Comparison of ENCODE assay signal across 26 mouse cellular contexts in the genomic region with DNA sequence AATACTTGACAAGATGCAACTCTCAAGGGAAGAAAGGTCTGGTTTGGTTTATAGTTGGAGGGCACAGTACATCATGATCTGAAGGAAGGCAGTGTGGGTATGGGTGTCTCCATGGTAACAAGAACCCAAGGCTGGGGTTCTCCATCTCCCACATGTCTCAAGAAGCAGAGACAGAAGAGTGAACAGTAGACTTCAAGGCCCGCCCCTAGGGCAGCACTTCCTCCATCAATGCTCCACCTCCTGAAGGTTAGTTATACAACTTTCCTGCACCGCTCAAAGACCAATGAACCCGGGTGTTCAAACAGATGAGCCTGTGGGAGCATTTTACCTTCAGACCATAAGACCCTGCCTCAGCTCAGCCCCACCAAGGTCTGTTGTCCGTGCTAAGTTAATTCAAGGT. TPM values are rescaled to one million over a fixed set of nuclear protein-coding genes. Genes with fewer than 3 reads are reported as not detected.
"Had no signal": no experiment of that assay in that cellular context is flagged by ENCODE, and none has a peak within 500 bp of the region (broad histone marks: within the 10 kb centered on the region; RNA-seq: fewer than 3 reads in every experiment).

No protein-coding gene starts in this region.

- H3K27me3 ChIP-seq: lung, embryonic 15.5 days; midbrain, embryonic 12.5 days; neural tube, embryonic 13.5 days; neural tube, embryonic 15.5 days; stomach, embryonic 15.5 days had no signal

- DNase-seq: lung, adult 2 months; lung, postnatal 14 days; lung, postnatal 36 days; midbrain, embryonic 14.5 days; retina, postnatal 1 day; right cerebral cortex, adult 18-20 months; right cerebral cortex, postnatal 25 days; right cerebral cortex, postnatal 4 days; spleen, adult 18-20 months; thymus, adult 2 months; thymus, postnatal 14 days; thymus, postnatal 36 days had no signal

- H3K9ac ChIP-seq: lung, embryonic 15.5 days; midbrain, embryonic 12.5 days; neural tube, embryonic 13.5 days; neural tube, embryonic 15.5 days; stomach, embryonic 15.5 days had no signal

- H3K9me3 ChIP-seq: lung, embryonic 15.5 days; midbrain, embryonic 12.5 days; neural tube, embryonic 15.5 days; stomach, embryonic 15.5 days had no signal

- H3K4me2 ChIP-seq: lung, embryonic 15.5 days; midbrain, embryonic 12.5 days; neural tube, embryonic 13.5 days; neural tube, embryonic 15.5 days; stomach, embryonic 15.5 days had no signal

- H3K27ac ChIP-seq: lung, embryonic 15.5 days; macrophage; midbrain, embryonic 12.5 days; neural tube, embryonic 13.5 days; neural tube, embryonic 15.5 days; stomach, embryonic 15.5 days; stomach, postnatal 0 days had no signal

- H3K36me3 ChIP-seq: lung, embryonic 15.5 days; midbrain, embryonic 12.5 days; neural tube, embryonic 13.5 days; neural tube, embryonic 15.5 days; stomach, embryonic 15.5 days had no signal

- H3K4me1 ChIP-seq: lung, embryonic 15.5 days; neural tube, embryonic 15.5 days; stomach, embryonic 15.5 days had no signal

- ATAC-seq: lung, postnatal 0 days; midbrain, embryonic 16.5 days had no signal

- H3K4me3 ChIP-seq: lung, embryonic 15.5 days; megakaryocyte, embryonic 14.5 days; midbrain, embryonic 12.5 days; myocyte; neural tube, embryonic 13.5 days; neural tube, embryonic 15.5 days; stomach, embryonic 15.5 days had no signal

RNA-seq across cellular contexts. Expression of gene Cstad, which starts 23.2 kb away (rescaled TPM):
- total RNA-seq: megakaryocyte progenitor cell, adult 5-6 weeks had no signal
- polyA plus RNA-seq: liver, embryonic 16.5 days; small intestine, adult 2 months had no signal
